Mouse (Mus musculus) E14TG2a.4 (cell line): ENCODE measurements around the gene Terf2.

Source experiments
- CTCF ChIP-seq: conservative IDR thresholded peaks from 2 replicates; pipeline ENCODE4 v1.5.1; 2014; ENCODE audit warnings: low read length
- NANOG ChIP-seq: IDR thresholded peaks from 2 replicates; pipeline ENCODE4 v1.6.1; 2014; ENCODE audit warnings: borderline replicate concordance, low read length, mixed read lengths
- POU5F1 ChIP-seq: IDR thresholded peaks from 2 replicates; pipeline ENCODE4 v1.6.1; 2014; ENCODE audit warnings: low read length, borderline replicate concordance

GRCm38 (mm10) chr8:107143501-107143900 lies 47.2 kb upstream of the Terf2 start:
- no peak for TF ChIP-seq CTCF
- TF ChIP-seq POU5F1 = no peak
- TF ChIP-seq NANOG = no peak
